Mouse (Mus musculus) left cerebral cortex, postnatal 36 days (tissue): Measurements from ENCODE around the gene Fancc. TPM values are rescaled to one million over a fixed set of nuclear protein-coding genes. Genes with fewer than 3 reads are reported as not detected.

ENCODE experiments used
- DNase-seq, 2 experiments: peaks; one replicate each; pipeline ENCODE4 v3.0.0; 2021 to 2022; ENCODE audit warnings: low spot score in 2 of 2, mixed read lengths in 1 of 2
- intact Hi-C: fragments of 180-260 bp; cut with DNase I; formaldehyde crosslinking; loops from one replicate; pipeline ENCODE4 v1.15.1; 2025
- total RNA-seq, 2 experiments: library from RNA; stranded (reverse); gene quantifications; 2 replicates each; pipeline ENCODE4 v1.2.3; 2021

The Fancc gene
- total RNA-seq, 2 experiments from 2014 or later, result 7.1 to 7.7 TPM

GRCm38 (mm10) chr13:63304799-63305159, 192.3 kb downstream of the Fancc start:
- intact Hi-C loops, result no loop called here
- DNase-seq, result no peak

DNA sequence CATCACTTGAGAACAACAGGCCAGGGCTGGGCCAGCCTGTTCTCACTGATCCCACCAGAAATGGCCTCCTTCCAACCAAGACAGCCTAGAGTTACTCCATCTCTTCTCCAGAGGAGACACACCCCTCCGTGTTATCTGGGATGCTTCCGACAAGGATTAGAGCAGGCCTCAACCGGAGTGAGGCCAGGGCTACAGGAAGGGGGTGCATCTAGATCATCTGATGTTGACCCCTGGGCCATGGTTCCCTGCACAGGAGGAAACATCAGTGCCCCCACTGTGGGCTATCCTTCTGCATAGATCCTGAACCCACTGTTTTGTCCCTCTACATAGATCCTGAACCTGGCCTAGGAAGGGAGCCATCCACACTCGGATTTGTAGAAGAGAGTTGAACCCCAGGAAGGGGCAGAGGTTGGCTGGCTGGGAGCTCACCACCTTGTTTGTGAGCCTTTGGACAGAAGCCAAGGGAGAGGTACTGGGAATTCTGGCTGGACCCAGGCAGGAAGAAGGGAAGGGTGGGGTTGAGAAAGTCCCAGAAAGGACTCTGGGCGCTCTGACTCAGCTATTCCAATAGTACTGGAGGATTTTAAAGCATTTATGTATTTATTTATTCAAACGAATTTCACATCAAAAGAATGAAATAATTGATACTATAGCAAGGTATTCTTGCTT, 192.8 kb downstream of the Fancc start:
- no peak for DNase-seq
- intact Hi-C loops, result no loop called here

DNA sequence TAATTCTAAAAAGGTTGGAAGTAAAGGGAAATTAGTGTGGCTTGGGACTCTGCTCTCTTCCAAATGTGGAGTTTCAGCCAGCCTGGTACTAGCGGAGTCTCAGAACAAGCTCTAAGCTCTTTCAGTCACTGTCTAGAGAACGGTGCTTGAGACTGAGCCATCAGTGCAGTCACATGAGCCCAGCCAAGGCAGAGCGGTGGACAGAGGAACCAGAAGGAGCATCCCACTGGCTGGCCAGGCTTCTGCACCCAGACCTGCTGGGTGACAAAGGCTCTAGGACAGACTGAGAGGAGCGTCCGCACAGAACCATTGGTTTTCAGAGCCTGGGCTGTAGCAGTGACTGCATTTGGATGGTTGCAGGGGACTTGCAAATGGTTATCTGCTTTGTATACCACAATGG, 194.7 kb downstream of the Fancc start:
- no peak for DNase-seq
- intact Hi-C loops, result no loop called here

GRCm38 (mm10) chr13:63301764-63302209, 195.3 kb downstream of the Fancc start:
- no peak for DNase-seq
- intact Hi-C loops, result no loop called here

DNA sequence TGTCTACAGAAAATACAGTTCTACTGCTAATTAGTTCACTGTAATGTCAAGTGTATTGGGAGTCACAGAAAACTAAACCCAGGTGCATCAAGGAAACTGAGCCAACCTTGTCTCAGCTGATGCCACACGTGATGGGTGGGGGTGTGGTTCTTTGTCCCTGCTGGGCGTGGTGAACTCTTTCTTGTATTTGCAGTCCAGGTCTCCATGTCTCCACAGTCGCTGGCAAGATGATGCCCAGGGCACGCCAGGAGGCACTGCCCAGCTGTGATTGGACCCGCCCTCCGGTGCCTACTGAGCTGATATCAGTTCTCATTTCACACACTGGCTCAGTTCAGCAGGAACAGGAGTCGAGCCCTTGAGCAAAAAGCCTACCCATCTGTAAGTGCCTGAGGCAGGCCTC, 196.1 kb downstream of the Fancc start:
- DNase-seq, result no peak
- intact Hi-C loops, result no loop called here

GRCm38 (mm10) chr13:63298931-63299330, 198.1 kb downstream of the Fancc start:
- intact Hi-C loops, result no loop called here
- no peak for DNase-seq

DNA sequence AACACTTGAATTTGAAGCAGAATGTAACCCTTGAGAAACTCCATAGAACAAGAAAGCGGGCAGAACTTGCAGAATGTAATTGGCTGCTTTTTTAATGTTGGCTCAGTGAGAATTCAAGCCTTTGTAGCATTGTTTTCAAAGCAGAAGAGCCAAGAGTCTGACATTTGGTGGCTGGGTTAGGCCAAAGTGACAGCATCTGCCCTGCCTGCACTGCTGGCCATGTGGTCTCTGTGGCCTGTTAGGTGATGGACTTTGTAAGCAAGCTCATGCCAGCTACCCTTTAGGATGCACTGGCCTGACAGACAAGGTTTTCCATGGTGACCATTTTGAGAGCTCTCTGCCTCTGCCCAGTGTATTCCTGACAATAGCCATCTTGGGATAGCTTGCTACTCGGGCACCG, 199.1 kb downstream of the Fancc start:
- no peak for DNase-seq
- intact Hi-C loops, result no loop called here

DNA sequence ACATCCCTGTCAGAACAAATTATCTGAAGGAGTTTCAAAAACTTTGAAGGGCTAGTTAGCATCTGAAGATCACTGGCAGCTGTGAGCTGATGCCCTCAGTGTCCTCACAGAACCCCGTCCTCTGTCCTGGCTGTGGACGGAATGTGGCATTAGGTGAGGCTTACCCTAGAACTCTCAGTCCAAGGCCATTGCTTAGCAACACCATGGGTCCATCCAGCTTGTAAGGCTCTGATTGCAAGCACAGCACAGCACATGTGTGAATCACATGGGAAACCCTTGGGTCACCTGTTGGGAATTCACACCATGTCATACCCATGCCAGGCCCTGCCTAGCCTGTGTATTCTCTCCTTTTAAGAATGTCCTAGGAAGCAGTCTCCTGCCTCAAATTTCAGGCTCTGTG, 200.1 kb downstream of the Fancc start:
- intact Hi-C loops, result no loop called here
- DNase-seq, result no peak

GRCm38 (mm10) chr13:63296300-63296699, 200.8 kb downstream of the Fancc start:
- no peak for DNase-seq
- intact Hi-C loops, result no loop called here

- intact Hi-C loops, result no loop called here
- DNase-seq, result no peak
Observed at GRCm38 (mm10) chr13:63294359-63295193, 202.5 kb downstream of the Fancc start.

GRCm38 (mm10) chr13:63293647-63294046, 203.4 kb downstream of the Fancc start:
- no peak for DNase-seq
- intact Hi-C loops, result no loop called here

- DNase-seq, result no peak
- intact Hi-C loops, result no loop called here
Observed at GRCm38 (mm10) chr13:63291016-63291415, 206.1 kb downstream of the Fancc start.

DNA sequence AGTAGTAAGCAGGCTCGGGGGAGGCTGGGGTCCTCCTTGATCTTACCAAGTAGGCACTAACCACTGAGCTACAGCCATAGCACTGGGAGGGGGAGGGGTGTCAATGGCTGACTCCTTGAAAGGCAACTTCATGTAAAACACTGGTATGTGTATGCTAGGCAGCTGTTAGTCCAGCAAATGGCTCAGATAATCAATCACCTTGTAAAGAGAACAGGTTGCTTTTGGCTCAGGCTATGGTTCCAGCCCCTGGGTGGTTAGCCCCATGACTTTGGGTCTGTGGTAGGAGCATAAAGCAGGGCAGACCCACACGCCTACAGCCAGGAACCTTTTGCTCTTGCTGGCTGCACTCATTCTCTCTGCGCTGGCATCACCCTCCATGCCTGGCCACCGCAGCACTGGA, 207.0 kb downstream of the Fancc start:
- intact Hi-C loops, result no loop called here
- DNase-seq, result no peak

DNA sequence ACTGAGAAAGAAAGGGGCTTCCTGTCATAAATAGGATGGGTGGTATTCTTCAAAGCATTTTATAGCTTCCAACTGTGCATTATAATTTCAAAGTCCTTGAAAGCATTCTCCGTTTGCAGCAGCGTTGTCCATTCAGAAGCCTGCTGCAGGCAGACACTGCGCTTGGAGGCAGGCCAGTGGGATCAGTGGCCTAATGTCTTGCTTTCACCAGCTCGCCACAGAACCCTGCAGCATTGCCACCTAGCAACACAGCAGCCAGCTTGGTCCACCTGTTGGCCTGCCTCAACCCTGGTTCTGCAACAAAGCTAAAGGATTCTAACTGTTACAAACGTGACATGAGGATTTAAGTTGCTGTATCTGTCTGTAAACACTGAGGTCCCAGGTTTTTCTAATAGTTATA, 207.4 kb downstream of the Fancc start:
- no peak for DNase-seq
- intact Hi-C loops, result no loop called here

DNA sequence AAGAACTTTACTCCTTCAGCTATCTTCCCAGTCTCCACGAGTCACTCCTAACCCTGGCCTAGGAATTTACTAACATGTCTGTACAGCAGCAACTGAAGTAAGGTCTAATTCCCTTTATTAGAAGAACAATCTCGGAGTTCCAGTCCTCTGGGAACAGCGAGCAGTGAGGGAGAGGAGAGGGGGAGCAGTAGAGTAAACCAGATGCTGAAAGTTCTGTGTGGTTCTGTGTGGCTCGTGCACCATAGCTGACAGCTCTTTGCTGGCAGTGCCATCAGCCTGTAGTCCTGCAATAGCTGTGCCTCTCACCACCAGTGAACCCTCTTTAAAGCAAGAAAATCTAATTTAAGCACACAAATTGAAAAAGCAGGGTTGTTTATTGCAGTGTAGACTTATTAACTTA, 207.9 kb downstream of the Fancc start:
- DNase-seq, result no peak
- intact Hi-C loops, result no loop called here

DNA sequence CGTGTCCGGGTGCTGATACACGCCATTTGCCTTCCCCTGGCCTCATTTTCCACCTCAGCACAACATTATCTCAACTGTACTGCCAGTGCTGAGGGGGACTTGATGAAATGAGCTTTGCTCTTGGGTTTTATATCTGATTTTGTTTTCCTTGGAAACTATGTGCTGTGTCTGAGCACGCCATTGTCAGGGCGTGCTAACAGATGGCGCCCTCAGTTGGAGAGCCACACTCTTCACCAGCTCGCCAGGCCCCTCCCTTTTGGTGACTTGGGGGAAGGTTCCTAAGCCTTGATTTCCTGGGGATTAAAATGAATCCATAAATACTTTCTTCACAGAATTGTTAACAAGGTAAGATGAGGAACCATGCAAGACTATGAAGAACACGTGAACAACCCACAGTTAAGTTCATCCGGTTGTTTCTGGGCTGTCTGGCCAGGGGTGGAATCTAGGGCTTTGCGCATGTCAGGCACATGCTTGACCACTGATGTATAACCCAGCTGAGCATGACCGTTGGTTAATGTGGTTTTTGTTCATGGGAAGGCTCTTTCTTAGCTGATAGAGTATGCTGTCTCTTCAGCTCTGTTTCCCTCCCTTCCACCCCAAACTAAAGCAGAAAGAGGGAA, 210.5 kb downstream of the Fancc start:
- no peak for DNase-seq
- intact Hi-C loops, result no loop called here

DNA sequence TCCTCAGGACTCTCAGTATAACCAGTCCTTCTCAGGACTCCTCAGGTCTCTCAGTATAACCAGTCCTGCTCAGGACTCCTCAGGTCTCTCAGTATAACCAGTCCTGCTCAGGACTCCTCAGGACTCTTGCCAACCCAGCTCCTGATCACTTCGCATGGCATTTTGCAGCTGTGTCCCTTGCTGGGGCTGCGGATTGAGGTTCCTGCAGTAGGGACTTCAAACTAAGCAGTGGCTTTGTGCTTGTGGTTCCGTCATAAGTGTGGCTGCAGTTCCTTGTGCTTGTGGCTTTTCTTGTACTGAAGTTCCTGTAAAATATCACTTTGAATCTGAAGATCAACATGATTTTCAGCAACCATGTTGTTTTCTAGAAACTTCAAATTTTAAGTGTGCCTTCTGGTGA, 212.3 kb downstream of the Fancc start:
- intact Hi-C loops, result no loop called here
- no peak for DNase-seq

- intact Hi-C loops, result no loop called here
- DNase-seq, result no peak
Observed at GRCm38 (mm10) chr13:63283236-63283635, 213.8 kb downstream of the Fancc start.

- no peak for DNase-seq
- intact Hi-C loops, result no loop called here
Observed at GRCm38 (mm10) chr13:63281206-63281605, 215.9 kb downstream of the Fancc start.

DNA sequence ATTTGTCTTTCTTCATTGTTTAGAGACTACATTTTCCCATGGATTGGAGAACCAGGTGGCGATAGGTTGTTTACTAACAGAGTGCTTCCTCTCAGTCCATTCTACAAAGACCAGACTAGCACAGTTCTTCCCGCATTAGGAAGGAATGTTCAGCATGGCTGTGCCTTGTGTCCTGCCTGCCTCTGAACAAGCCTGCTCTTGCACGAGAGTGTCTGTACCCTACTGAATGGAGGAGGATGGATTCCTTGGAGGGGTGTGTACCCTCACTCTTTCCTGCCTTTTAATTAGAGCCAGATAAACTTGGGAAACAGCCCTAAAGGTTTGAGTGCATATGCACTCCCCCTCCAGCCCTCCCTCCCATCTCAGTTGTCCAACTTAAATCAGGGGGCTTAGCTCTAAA, 216.7 kb downstream of the Fancc start:
- intact Hi-C loops, result no loop called here
- DNase-seq, result no peak

DNA sequence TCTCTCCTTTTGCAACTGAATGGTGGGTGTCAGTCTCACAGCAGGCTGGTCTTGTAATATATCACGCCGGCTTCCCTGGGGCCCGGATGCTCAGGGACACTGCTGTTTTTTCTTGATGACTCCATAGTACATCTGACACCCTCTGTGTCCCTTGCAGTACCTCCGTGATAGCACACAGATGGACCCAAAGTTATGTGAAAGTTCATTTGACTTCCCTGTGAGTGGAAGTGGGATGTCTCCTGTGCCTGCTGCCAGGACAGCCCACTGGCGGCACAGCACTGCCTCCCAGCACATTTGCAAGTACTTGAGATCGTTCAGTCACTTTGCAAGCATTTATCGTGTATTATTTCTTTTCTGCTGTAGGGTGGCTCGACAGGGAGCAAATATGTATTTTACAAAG, 217.3 kb downstream of the Fancc start:
- intact Hi-C loops, result loop anchor here (5.0 kb wide), 1 partner anchor 38 kb away; no protein-coding TSS in a partner anchor
- no peak for DNase-seq
